Mouse (Mus musculus): ENCODE measurements around the gene Oaz3. TPM values are rescaled to one million over a fixed set of nuclear protein-coding genes. Genes with fewer than 3 reads are reported as not detected.

Gene Oaz3
- 0.13 TPM in 1 of 2 replicates, not detected in the other for polyA plus RNA-seq (2012; rRNA removed)

GRCm38 (mm10) chr3:94443597-94443964, at the start of gene Oaz3:
Gene Oaz3, minus strand, starts transcription at chr3:94443915.

GRCm38 (mm10) chr3:94480291-94480884, 36.7 kb upstream of the Oaz3 start, which contains the start of gene Riiad1:
Gene Riiad1, minus strand, starts transcription at chr3:94480341.

GRCm38 (mm10) chr3:94477981-94478422, 34.3 kb upstream of the Oaz3 start, which contains the start of gene Celf3:
Gene Celf3, plus strand, starts transcription at chr3:94478295.

GRCm38 (mm10) chr3:94442951-94443596, 641 bp downstream of the Oaz3 start, which contains the start of gene Mrpl9:
Gene Mrpl9, plus strand, starts transcription at chr3:94443318.

GRCm38 (mm10) chr3:94413031-94413679, 30.6 kb downstream of the Oaz3 start, which contains the start of gene Tdrkh:
Gene Tdrkh, plus strand, starts transcription at chr3:94413273.

GRCm38 (mm10) chr3:94398217-94398616, 45.5 kb downstream of the Oaz3 start, which contains the start of gene Lingo4:
Gene Lingo4, plus strand, starts transcription at chr3:94398517.

Other genes with a start within 250 kb of the Oaz3 start
- not detected in 2 replicates for gene Gm5286, start 247.2 kb downstream of the Oaz3 start, polyA plus RNA-seq (2012; rRNA removed)
- not detected in 2 replicates for gene Gm4778, start 179.9 kb downstream of the Oaz3 start, polyA plus RNA-seq (2012; rRNA removed)
- gene Them4, start 133.8 kb downstream of the Oaz3 start, polyA plus RNA-seq (2012; rRNA removed): 4.2 TPM in 2 replicates
- not detected in 2 replicates for gene Them5, start 101.8 kb downstream of the Oaz3 start, polyA plus RNA-seq (2012; rRNA removed)
- 0.08 TPM in 2 replicates for gene C2cd4d, start 81.5 kb downstream of the Oaz3 start, polyA plus RNA-seq (2012; rRNA removed)
- 3.4 and 5.7 TPM in 2 replicates for gene Rorc, start 71.1 kb downstream of the Oaz3 start, polyA plus RNA-seq (2012; rRNA removed)
- gene Lingo4, start 45.4 kb downstream of the Oaz3 start, polyA plus RNA-seq (2012; rRNA removed): 0.02 and 0.03 TPM in 2 replicates
- 2.6 and 2.8 TPM in 2 replicates for gene Tdrkh, start 30.6 kb downstream of the Oaz3 start, polyA plus RNA-seq (2012; rRNA removed)
- gene Mrpl9, start 597 bp downstream of the Oaz3 start, polyA plus RNA-seq (2012; rRNA removed): 31.1 and 34.7 TPM in 2 replicates
- gene Celf3, start 34.4 kb upstream of the Oaz3 start, polyA plus RNA-seq (2012; rRNA removed): 0.02 and 0.06 TPM in 2 replicates
- gene Riiad1, start 36.4 kb upstream of the Oaz3 start, polyA plus RNA-seq (2012; rRNA removed): 0.05 and 0.10 TPM in 2 replicates
- 4.8 and 5.2 TPM in 2 replicates for gene Snx27, start 138.8 kb upstream of the Oaz3 start, polyA plus RNA-seq (2012; rRNA removed)
- not detected in 2 replicates for gene Gm10972, start 199.2 kb upstream of the Oaz3 start, polyA plus RNA-seq (2012; rRNA removed)
- 10.1 and 14.4 TPM in 2 replicates for gene Tuft1, start 215.0 kb upstream of the Oaz3 start, polyA plus RNA-seq (2012; rRNA removed)
- 136 and 216 TPM in 2 replicates for gene Selenbp2, start 249.6 kb upstream of the Oaz3 start, polyA plus RNA-seq (2012; rRNA removed)

Measured in liver, embryonic 18 days (tissue).